Mouse (Mus musculus) hematopoietic stem cell, adult 5-6 weeks (primary cell): ENCODE results near the gene B4galnt3. TPM values are rescaled to one million over a fixed set of nuclear protein-coding genes. Genes with fewer than 3 reads are reported as not detected.
A peak's percentile ranks its signal among the peaks of the same experiment; 100 is the strongest.
"Not testable (repeated sequence)": the region's sequence is repeated elsewhere in the genome, so short reads cannot be mapped to it uniquely, and the experiment has no call there.

Source experiments
- ATAC-seq, 2 experiments: fragments of 125-278 bp in 1 of 2; replicated peaks in 1 of 2; 2 replicates each; pipeline ENCODE4 v1.8.0; 2016 to 2017; ENCODE audit warnings: inconsistent platforms in 2 of 2, mild to moderate bottlenecking in 2 of 2, moderate number of reproducible peaks in 2 of 2, low read depth in 1 of 2, moderate TSS enrichment in 1 of 2; ENCODE audit not compliant: low FRiP score in 2 of 2, poor library complexity in 2 of 2, severe bottlenecking in 2 of 2, insufficient read depth in 1 of 2, low TSS enrichment in 1 of 2
- total RNA-seq: library from RNA; stranded (forward); fragments of 172-1452, 232-1000 nt; gene quantifications from 2 replicates; pipeline ENCODE4 v1.2.3, GENCODE M21; 2017

Gene B4galnt3
- total RNA-seq = not detected in 2 replicates

GRCm38 (mm10) chr6:120294056-120294784 is at the start of gene B4galnt3, which contains the start of gene D330020A13Rik:
Gene B4galnt3 (minus strand): TSS chr6:120294559.
Gene D330020A13Rik (plus strand): TSS chr6:120294364.
- ATAC-seq = peak; percentile 12 to 49; a peak in 3 of 4 replicates

- no peak for ATAC-seq
Measured at GRCm38 (mm10) chr6:120343992-120344391, 49.6 kb upstream of the B4galnt3 start.

- no peak for ATAC-seq
Measured at GRCm38 (mm10) chr6:120332351-120332750, 38.0 kb upstream of the B4galnt3 start.

GRCm38 (mm10) chr6:120324295-120324927 is 30.1 kb upstream of the B4galnt3 start:
- peak; percentile 49 to 68; a peak in 1 of 4 replicates for ATAC-seq

- ATAC-seq = no peak
Measured at GRCm38 (mm10) chr6:120320369-120320768, 26.0 kb upstream of the B4galnt3 start.

GRCm38 (mm10) chr6:120319129-120319528 is 24.8 kb upstream of the B4galnt3 start:
- ATAC-seq = no peak

- ATAC-seq = no peak
Measured at GRCm38 (mm10) chr6:120318303-120318940, 24.1 kb upstream of the B4galnt3 start.

- ATAC-seq = peak; percentile 71 to 72
Measured at GRCm38 (mm10) chr6:120312443-120312842, 18.1 kb upstream of the B4galnt3 start.

- no peak for ATAC-seq
Measured at GRCm38 (mm10) chr6:120309787-120310186, 15.4 kb upstream of the B4galnt3 start.

- ATAC-seq = no peak
Measured at GRCm38 (mm10) chr6:120309338-120309737, 15.0 kb upstream of the B4galnt3 start.

GRCm38 (mm10) chr6:120306859-120307594 is 12.7 kb upstream of the B4galnt3 start:
- ATAC-seq = no peak

- no peak for ATAC-seq
Measured at GRCm38 (mm10) chr6:120302755-120303316, 8.5 kb upstream of the B4galnt3 start.

GRCm38 (mm10) chr6:120301137-120301536 is 6.8 kb upstream of the B4galnt3 start:
- ATAC-seq = peak; percentile 68 to 80; a peak in 3 of 4 replicates

- not testable (repeated sequence) for ATAC-seq
Measured at GRCm38 (mm10) chr6:120296589-120296988, 2.2 kb upstream of the B4galnt3 start.

- ATAC-seq = no peak
Measured at GRCm38 (mm10) chr6:120294785-120295133, 400 bp upstream of the B4galnt3 start.

GRCm38 (mm10) chr6:120291396-120292009 is 2.9 kb downstream of the B4galnt3 start:
- ATAC-seq = no peak

- no peak for ATAC-seq
Measured at GRCm38 (mm10) chr6:120289430-120289829, 4.9 kb downstream of the B4galnt3 start.
